Mouse (Mus musculus): ENCODE measurements around the gene Tmem37.

DNA sequence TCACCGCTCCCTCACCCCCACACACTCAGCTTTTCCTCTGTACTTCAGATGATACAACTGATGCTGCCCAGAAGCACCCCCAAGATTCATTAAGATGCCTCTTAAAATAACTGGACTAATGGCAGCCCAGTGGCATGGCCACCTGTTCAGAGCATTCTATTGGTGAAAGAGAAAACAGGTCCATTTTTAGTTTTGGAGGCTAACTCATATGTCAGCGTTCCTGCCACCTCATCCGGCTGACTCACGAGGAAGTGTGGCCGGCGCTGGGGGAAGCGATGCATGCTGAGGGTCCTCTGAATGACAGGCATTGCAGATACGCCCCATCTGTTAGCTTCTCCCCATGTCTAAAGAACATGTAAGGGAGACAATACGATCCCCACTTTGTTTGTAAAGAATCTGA lies 35.3 kb downstream of the Tmem37 start:
- TF ChIP-seq EP300 (IDR thresholded peaks at IDR 0.05; ENCODE audit: insufficient read depth, low read depth, low read length) = no peak
- TF ChIP-seq POLR2A (IDR thresholded peaks at IDR 0.05; ENCODE audit: insufficient read depth, low read depth, low read length) = no peak
